Mouse (Mus musculus): ENCODE measurements around the gene Elf2. TPM values are rescaled to one million over a fixed set of nuclear protein-coding genes. Genes with fewer than 3 reads are reported as not detected.
"Not testable (repeated sequence)": the region's sequence is repeated elsewhere in the genome, so short reads cannot be mapped to it uniquely, and the experiment has no call there.

Elf2 gene
- polyA plus RNA-seq, 1 experiment from 2014 or later: 44.5 TPM

GRCm38 (mm10) chr3:51327817-51328216 is 12.6 kb downstream of the Elf2 start:
- no peak overlapping the region for H3K4me2 ChIP-seq
- H3K36me3 ChIP-seq (ENCODE audit: control insufficient read depth, insufficient read depth, low read length): peaks cover 3% of the 10 kb centered on the region; the same call in 1 of the 2 replicates
- no peak for ATAC-seq (replicated peaks; ENCODE audit: insufficient number of reproducible peaks, low FRiP score, low TSS enrichment)
- H3K9ac ChIP-seq (ENCODE audit: low read depth, low read length): no peak overlapping the region
- no peak overlapping the region for H3K27ac ChIP-seq (ENCODE audit: low read depth, low read length)
- WGBS (ENCODE audit: insufficient replicate concordance): 78% methylated on average over 5 of the region's 5 CpGs
- H3K9me3 ChIP-seq (replicated peaks; ENCODE audit: control insufficient read depth, low read length): no peaks in the 10 kb centered on the region
- H3K4me3 ChIP-seq (ENCODE audit: low read depth, low read length): no peak overlapping the region
- peaks cover 6% of the 10 kb centered on the region; the same call in 1 of the 2 replicates for H3K4me1 ChIP-seq (ENCODE audit: control insufficient read depth, insufficient read depth, low read length)
- H3K27me3 ChIP-seq (ENCODE audit: control insufficient read depth, insufficient read depth, low read length): no peaks in the 10 kb centered on the region

DNA sequence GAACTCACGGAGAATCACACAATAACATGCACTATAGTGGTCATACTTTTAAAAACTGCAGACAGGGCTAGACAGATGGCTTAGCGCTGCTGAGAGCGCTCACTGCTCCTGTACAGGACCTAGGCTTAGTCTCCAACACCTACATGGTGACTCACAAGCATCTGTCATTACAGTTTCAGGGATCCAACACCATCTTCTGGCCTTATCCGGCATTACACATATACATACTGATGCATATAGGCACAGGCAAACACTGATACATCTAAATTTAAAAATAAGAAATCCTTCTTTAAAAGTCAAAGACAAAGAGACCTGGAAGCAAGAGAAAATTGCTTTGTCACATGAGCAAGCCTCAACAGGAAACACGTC is 13.1 kb downstream of the Elf2 start:
- 92% methylated on average over 5 of the region's 5 CpGs for WGBS (ENCODE audit: insufficient replicate concordance)
- Histone ChIP-seq H3K4me1 (ENCODE audit: control insufficient read depth, insufficient read depth, low read length) (peaks cover 6% of the 10 kb centered on the region; the same call in 1 of the 2 replicates), H3K27me3 (ENCODE audit: control insufficient read depth, insufficient read depth, low read length) (no peaks in the 10 kb centered on the region), H3K4me2 (no peak overlapping the region), H3K9me3 (replicated peaks; ENCODE audit: control insufficient read depth, low read length) (no peaks in the 10 kb centered on the region), H3K27ac (ENCODE audit: low read depth, low read length) (no peak overlapping the region), H3K9ac (ENCODE audit: low read depth, low read length) (no peak overlapping the region), H3K36me3 (ENCODE audit: control insufficient read depth, insufficient read depth, low read length) (peaks cover 3% of the 10 kb centered on the region; the same call in 1 of the 2 replicates), H3K4me3 (ENCODE audit: low read depth, low read length) (no peak overlapping the region)
- no peak for ATAC-seq (replicated peaks; ENCODE audit: insufficient number of reproducible peaks, low FRiP score, low TSS enrichment)

DNA sequence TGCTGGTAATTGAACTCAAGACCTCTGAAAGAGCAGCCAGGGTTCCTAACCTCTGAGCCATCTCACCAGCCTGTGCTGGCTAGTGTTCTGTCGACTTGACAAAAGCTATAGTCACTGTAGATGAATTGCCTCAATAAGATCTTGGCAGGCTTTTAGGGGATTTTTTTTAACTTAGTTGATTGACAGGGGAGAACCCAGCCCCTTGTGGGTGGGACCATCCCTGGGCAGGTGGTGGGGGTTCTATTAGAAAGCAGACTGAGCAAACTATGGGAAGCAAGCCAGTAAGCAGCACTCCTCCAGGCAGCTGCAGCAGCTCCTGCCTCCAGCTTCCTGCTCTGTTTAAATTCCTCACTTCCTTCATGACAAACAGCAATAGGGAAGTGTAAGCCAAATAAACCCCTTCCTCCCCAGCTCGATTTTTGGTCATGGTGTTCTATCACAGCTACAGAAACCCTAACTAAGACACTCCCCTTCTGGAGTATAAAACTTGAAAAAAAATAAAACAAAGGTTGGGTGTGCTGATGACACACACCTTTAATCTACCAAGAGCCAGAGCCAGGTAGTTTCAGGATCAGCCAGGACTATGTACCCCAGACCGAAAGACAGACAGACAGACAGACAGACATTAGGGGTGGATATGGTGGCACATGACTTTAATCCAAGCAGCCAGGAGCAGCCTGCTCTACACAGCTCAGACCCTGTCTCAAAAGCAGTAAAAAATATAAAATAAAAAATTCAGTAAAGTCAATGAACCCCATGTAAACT is 13.6 kb downstream of the Elf2 start:
- 78% methylated on average over 3 of the region's 3 CpGs for WGBS (ENCODE audit: insufficient replicate concordance)
- no peak for ATAC-seq (replicated peaks; ENCODE audit: insufficient number of reproducible peaks, low FRiP score, low TSS enrichment)

GRCm38 (mm10) chr3:51325475-51325874 is 15.0 kb downstream of the Elf2 start:
- no peaks in the 10 kb centered on the region for H3K9me3 ChIP-seq (replicated peaks; ENCODE audit: control insufficient read depth, low read length)
- H3K4me2 ChIP-seq: no peak overlapping the region
- H3K36me3 ChIP-seq (ENCODE audit: control insufficient read depth, insufficient read depth, low read length): peaks cover 5% of the 10 kb centered on the region; the same call in 1 of the 2 replicates
- H3K9ac ChIP-seq (ENCODE audit: low read depth, low read length): no peak overlapping the region
- peaks cover 6% of the 10 kb centered on the region; the same call in 1 of the 2 replicates for H3K4me1 ChIP-seq (ENCODE audit: control insufficient read depth, insufficient read depth, low read length)
- H3K27me3 ChIP-seq (ENCODE audit: control insufficient read depth, insufficient read depth, low read length): no peaks in the 10 kb centered on the region
- no peak overlapping the region for H3K4me3 ChIP-seq (ENCODE audit: low read depth, low read length)
- WGBS (ENCODE audit: insufficient replicate concordance): 75% methylated on average over 1 of the region's 1 CpGs
- no peak overlapping the region for H3K27ac ChIP-seq (ENCODE audit: low read depth, low read length)
- no peak for ATAC-seq (replicated peaks; ENCODE audit: insufficient number of reproducible peaks, low FRiP score, low TSS enrichment)

More for the DNA sequence above, 13.6 kb downstream of the Elf2 start:
- Histone ChIP-seq H3K4me1 (ENCODE audit: control insufficient read depth, insufficient read depth, low read length) (peaks cover 6% of the 10 kb centered on the region; the same call in 1 of the 2 replicates), H3K9ac (ENCODE audit: low read depth, low read length) (no peak overlapping the region), H3K4me2 (no peak overlapping the region), H3K9me3 (replicated peaks; ENCODE audit: control insufficient read depth, low read length) (no peaks in the 10 kb centered on the region), H3K36me3 (ENCODE audit: control insufficient read depth, insufficient read depth, low read length) (peaks cover 3% of the 10 kb centered on the region; the same call in 1 of the 2 replicates), H3K4me3 (ENCODE audit: low read depth, low read length) (no peak overlapping the region), H3K27me3 (ENCODE audit: control insufficient read depth, insufficient read depth, low read length) (no peaks in the 10 kb centered on the region), H3K27ac (ENCODE audit: low read depth, low read length) (no peak overlapping the region)

- Histone ChIP-seq H3K4me3 (ENCODE audit: low read depth, low read length) (no peak overlapping the region), H3K9me3 (replicated peaks; ENCODE audit: control insufficient read depth, low read length) (no peaks in the 10 kb centered on the region), H3K4me1 (ENCODE audit: control insufficient read depth, insufficient read depth, low read length) (no peaks in the 10 kb centered on the region), H3K9ac (ENCODE audit: low read depth, low read length) (no peak overlapping the region), H3K27ac (ENCODE audit: low read depth, low read length) (no peak overlapping the region), H3K4me2 (no peak overlapping the region), H3K36me3 (ENCODE audit: control insufficient read depth, insufficient read depth, low read length) (peaks cover 8% of the 10 kb centered on the region; the same call in 1 of the 2 replicates), H3K27me3 (ENCODE audit: control insufficient read depth, insufficient read depth, low read length) (no peaks in the 10 kb centered on the region)
- ATAC-seq (replicated peaks; ENCODE audit: insufficient number of reproducible peaks, low FRiP score, low TSS enrichment): no peak
- 93% methylated on average over 14 of the region's 14 CpGs for WGBS (ENCODE audit: insufficient replicate concordance)
These were observed 17.5 kb downstream of the Elf2 start for GRCm38 (mm10) chr3:51323006-51323405.

DNA sequence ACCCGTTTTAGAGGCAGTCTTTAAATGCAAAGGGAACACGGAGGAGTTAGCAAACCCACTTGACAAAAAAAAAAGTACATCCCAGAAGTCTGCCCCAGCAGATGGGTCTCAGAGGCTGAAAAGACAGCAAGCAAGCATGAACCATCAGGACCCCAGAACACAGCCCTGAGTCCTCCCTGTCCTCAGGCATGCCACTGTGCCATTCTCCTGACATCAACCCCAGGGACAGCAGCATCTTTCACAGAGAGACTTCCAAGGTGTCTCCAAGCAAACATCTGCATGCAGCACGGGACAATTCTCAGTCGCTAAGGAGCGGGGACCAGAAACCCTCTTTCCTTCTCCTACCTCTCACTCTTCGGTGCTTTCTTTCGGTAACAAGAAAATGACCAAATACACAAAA is 18.1 kb downstream of the Elf2 start:
- H3K4me3 ChIP-seq (ENCODE audit: low read depth, low read length): no peak overlapping the region
- H3K9me3 ChIP-seq (replicated peaks; ENCODE audit: control insufficient read depth, low read length): no peaks in the 10 kb centered on the region
- WGBS (ENCODE audit: insufficient replicate concordance): 85% methylated on average over 7 of the region's 7 CpGs
- no peaks in the 10 kb centered on the region for H3K4me1 ChIP-seq (ENCODE audit: control insufficient read depth, insufficient read depth, low read length)
- H3K27ac ChIP-seq (ENCODE audit: low read depth, low read length): no peak overlapping the region
- H3K9ac ChIP-seq (ENCODE audit: low read depth, low read length): no peak overlapping the region
- ATAC-seq (replicated peaks; ENCODE audit: insufficient number of reproducible peaks, low FRiP score, low TSS enrichment): no peak
- H3K36me3 ChIP-seq (ENCODE audit: control insufficient read depth, insufficient read depth, low read length): peaks cover 8% of the 10 kb centered on the region; the same call in 1 of the 2 replicates
- no peaks in the 10 kb centered on the region for H3K27me3 ChIP-seq (ENCODE audit: control insufficient read depth, insufficient read depth, low read length)
- no peak overlapping the region for H3K4me2 ChIP-seq

GRCm38 (mm10) chr3:51321141-51321540 is 19.3 kb downstream of the Elf2 start:
- peaks cover 3% of the 10 kb centered on the region; the same call in 1 of the 2 replicates for H3K4me1 ChIP-seq (ENCODE audit: control insufficient read depth, insufficient read depth, low read length)
- no peak for ATAC-seq (replicated peaks; ENCODE audit: insufficient number of reproducible peaks, low FRiP score, low TSS enrichment)
- 91% methylated on average over 5 of the region's 5 CpGs for WGBS (ENCODE audit: insufficient replicate concordance)
- no peaks in the 10 kb centered on the region for H3K27me3 ChIP-seq (ENCODE audit: control insufficient read depth, insufficient read depth, low read length)
- H3K9ac ChIP-seq (ENCODE audit: low read depth, low read length): no peak overlapping the region
- no peak overlapping the region for H3K4me3 ChIP-seq (ENCODE audit: low read depth, low read length)
- H3K4me2 ChIP-seq: no peak overlapping the region
- no peak overlapping the region for H3K27ac ChIP-seq (ENCODE audit: low read depth, low read length)
- peaks cover 8% of the 10 kb centered on the region; the same call in 1 of the 2 replicates for H3K36me3 ChIP-seq (ENCODE audit: control insufficient read depth, insufficient read depth, low read length)
- no peaks in the 10 kb centered on the region for H3K9me3 ChIP-seq (replicated peaks; ENCODE audit: control insufficient read depth, low read length)

DNA sequence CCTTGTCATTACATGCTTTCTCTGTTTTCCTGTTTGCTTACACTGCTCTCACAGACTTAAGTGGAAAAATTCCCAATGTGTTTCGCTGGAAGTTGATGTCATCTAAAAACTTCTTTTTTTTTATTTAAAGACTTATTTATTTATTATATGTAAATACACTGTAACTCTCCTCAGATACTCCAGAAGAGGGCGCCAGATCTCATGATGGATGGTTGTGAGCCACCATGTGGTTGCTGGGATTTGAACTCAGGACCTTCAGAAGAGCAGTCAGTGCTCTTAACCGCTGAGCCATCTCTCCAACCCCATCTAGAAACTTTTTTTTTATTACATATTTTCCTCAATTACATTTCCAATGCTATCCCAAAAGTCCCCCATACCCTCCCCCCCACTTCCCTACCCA is 22.4 kb downstream of the Elf2 start:
- not testable (repeated sequence) for H3K4me1 ChIP-seq (ENCODE audit: control insufficient read depth, insufficient read depth, low read length); H3K4me3 ChIP-seq (ENCODE audit: low read depth, low read length); H3K9ac ChIP-seq (ENCODE audit: low read depth, low read length); H3K4me2 ChIP-seq; H3K27me3 ChIP-seq (ENCODE audit: control insufficient read depth, insufficient read depth, low read length); ATAC-seq (replicated peaks; ENCODE audit: insufficient number of reproducible peaks, low FRiP score, low TSS enrichment); H3K9me3 ChIP-seq (replicated peaks; ENCODE audit: control insufficient read depth, low read length); H3K36me3 ChIP-seq (ENCODE audit: control insufficient read depth, insufficient read depth, low read length); H3K27ac ChIP-seq (ENCODE audit: low read depth, low read length)
- whole genome bisulfite sequencing (ENCODE audit: insufficient replicate concordance): 90% methylated on average over 3 of the region's 3 CpGs

GRCm38 (mm10) chr3:51316876-51317275 is 23.6 kb downstream of the Elf2 start:
- no peak for ATAC-seq (replicated peaks; ENCODE audit: insufficient number of reproducible peaks, low FRiP score, low TSS enrichment)
- WGBS (ENCODE audit: insufficient replicate concordance): 73% methylated on average over 10 of the region's 10 CpGs
- H3K9me3 ChIP-seq (replicated peaks; ENCODE audit: control insufficient read depth, low read length): no peaks in the 10 kb centered on the region
- H3K4me3 ChIP-seq (ENCODE audit: low read depth, low read length): no peak overlapping the region
- 0 out of 2 replicates have a peak overlapping the region, but pooled peaks have one; percentile 22 for H3K9ac ChIP-seq (ENCODE audit: low read depth, low read length)
- H3K4me2 ChIP-seq: no peak overlapping the region
- H3K27me3 ChIP-seq (ENCODE audit: control insufficient read depth, insufficient read depth, low read length): no peaks in the 10 kb centered on the region
- peaks cover 3% of the 10 kb centered on the region for H3K4me1 ChIP-seq (ENCODE audit: control insufficient read depth, insufficient read depth, low read length)
- H3K27ac ChIP-seq (ENCODE audit: low read depth, low read length): no peak overlapping the region
- peaks cover 5% of the 10 kb centered on the region; the same call in 1 of the 2 replicates for H3K36me3 ChIP-seq (ENCODE audit: control insufficient read depth, insufficient read depth, low read length)
